Mouse (Mus musculus): ENCODE measurements around the gene Oca2.

Gene Oca2

DNA sequence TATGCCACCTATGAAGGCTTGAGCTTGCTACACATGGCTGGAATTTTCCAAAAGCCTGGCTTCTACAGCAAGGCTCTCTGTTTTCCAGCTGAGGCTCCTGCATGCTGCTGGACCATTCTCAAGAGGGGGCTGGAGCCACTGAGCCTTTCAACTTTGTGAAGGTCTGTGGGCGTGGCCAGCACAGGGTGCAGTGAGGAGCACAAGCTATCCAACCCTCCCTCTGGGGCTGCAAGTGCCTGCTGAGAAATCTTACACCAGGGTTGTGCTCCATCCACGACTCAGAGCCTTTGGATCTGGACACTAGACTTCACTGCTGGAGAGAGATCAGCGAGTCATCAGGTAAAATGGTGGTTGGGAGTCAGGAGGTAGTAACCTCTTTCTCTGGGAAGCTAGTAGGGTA is at the start of gene Oca2:
Oca2 (plus strand) TSS at position 218 of the 400 bp plus-strand sequence.
- no peak for DNase-seq (ENCODE audit: low read depth, low spot score)

DNA sequence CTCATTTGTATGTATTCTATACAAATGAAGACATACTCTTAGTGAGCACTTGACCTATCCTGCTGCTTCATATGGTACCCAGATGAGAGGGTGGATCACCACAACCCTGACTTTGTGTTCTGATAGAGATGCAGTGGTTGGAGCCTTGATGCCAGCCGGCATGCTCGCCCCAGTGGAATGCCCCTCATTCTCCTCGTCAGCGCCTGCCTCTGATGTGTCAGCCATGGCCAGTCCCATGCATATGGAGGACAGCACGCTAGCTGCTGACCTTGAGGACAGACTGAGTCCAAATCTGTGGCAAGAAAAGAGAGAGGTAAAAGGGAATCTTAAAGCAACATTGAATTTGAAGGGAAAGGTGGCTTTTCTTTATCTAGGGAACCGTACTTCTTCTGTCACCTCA is 48.5 kb upstream of the Oca2 start:
- no peak for DNase-seq (ENCODE audit: low read depth, low spot score)

DNA sequence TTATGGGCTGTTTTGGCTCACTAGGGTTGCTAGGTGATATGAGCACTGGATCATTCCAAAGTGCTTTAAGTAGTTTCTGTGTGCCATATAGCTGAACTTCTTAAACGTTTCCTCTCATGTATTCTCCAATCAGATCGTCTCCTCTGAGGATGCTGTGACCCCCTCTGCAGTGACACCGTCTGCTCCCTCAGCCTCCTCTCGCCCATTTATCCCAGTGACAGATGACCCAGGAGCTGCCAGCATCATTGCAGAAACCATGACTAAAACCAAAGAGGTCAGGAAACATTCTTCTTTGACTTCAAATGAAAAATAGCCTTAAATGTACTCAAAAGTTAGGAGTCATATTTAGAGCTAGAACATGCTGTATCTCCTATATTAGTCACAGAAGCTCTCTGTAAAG is 47.9 kb upstream of the Oca2 start:
- no peak for DNase-seq (ENCODE audit: low read depth, low spot score)

DNA sequence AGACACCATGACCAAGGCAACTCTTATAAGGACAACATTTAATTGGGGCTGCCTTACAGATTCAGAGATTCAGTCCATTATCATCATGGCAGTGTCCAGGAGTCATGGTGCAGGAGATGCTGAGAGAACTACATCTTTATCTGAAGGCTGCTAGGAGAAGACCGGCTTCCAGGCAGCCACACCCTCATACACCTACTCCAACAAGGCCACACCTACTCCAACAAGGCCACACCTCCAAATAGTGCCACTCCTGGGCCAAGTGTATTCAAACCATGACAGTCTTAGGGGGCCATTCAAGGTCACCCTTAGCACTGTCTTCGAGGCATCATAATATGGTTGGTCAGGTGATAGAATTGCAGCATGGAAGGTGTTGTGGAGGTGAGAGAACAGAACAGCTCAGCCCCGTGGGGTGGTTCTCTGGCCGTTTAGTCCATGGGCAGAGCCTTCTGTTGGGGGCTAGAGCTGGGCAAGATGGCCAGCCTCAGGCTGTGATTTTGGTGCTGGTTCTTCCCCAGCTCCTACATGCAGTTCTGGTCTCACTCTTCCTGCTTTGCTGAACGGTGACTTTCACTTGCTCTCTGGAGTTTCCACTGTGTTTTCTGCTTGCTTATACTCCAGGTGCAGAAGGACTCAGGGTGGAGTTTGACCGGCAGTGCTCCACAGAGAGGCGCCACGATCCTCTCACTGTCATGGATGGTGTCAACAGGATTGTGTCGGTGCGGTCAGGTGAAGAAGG is 37.9 kb upstream of the Oca2 start:
- DNase-seq (ENCODE audit: low read depth, low spot score): no peak

DNA sequence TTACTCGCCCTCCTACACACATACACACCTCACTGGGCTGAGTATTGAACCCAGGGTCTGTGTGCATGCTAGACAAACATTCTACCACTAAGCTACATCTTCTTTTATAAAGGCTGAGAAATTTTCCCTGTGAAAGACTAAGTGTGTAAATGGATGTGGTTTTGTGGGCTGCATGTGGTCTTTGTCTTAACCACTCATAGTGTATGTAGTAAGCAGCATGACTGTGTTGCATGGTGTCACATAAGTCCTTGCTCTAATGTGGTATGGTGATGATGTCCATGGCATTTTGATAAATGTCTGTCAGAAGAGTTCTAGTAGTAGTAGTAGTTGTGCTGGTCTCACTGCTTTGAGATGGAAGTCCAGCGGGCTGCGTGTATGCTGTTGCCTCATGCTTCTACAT is 36.7 kb upstream of the Oca2 start:
- DNase-seq (ENCODE audit: low read depth, low spot score): no peak

DNA sequence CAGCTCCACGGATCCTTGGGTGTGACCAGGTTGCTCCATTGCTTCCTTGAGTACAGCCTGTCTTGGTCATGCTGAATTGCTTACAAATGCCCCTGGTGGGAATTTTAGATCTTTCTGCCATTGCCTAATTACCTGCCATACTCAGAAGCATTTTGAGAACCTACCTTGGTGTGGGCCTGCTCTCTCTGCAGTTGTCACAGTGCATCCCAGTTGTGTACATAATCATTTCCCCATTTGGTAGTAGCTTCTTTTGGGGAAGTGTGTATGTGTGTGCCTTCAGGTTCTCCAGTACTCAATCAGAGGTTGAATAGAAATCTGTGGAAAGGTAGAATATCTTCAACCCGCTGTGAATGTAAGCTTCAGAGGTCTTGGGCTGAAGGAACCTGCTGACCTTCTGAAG is 36.3 kb upstream of the Oca2 start:
- DNase-seq (ENCODE audit: low read depth, low spot score): no peak

DNA sequence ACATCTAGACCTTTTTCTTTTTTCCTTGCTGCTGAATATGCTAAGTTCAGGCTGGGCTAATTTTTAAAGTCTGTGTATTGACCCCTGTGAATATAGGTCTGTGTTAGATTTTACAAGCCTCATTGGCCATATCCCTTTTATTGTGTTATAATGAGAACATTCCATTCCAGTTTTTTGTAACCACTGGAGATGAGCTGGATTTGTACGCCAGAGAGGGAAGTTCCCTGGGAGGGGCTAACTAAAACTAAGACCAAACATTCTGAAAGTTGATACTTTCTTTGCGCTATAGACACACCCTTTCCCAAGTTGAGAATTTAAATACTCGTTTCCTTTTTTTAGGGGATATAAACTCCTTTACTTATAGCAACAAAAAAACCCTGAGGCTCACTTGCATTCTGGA is 34.7 kb upstream of the Oca2 start:
- DNase-seq (ENCODE audit: low read depth, low spot score): no peak

DNA sequence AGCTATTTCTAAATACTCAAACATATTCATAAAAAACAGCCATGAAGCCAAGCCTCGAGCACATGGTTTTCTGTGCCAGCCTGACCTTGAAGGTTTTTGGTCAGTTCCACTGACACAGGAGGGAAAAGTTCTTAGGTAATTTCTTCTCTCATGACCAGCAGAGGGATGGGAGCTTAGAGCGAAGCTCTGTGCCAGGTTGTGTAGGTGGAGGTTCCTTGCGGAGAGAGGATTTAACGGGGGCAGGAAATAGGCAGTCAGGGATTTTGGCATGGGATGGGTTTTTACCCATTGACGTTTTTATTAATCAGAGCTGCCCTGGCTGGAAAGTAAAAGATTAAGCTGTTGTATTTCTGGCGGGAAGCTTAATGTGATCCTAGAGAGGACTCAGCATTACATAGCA is 18.7 kb upstream of the Oca2 start:
- DNase-seq (ENCODE audit: low read depth, low spot score): no peak

DNA sequence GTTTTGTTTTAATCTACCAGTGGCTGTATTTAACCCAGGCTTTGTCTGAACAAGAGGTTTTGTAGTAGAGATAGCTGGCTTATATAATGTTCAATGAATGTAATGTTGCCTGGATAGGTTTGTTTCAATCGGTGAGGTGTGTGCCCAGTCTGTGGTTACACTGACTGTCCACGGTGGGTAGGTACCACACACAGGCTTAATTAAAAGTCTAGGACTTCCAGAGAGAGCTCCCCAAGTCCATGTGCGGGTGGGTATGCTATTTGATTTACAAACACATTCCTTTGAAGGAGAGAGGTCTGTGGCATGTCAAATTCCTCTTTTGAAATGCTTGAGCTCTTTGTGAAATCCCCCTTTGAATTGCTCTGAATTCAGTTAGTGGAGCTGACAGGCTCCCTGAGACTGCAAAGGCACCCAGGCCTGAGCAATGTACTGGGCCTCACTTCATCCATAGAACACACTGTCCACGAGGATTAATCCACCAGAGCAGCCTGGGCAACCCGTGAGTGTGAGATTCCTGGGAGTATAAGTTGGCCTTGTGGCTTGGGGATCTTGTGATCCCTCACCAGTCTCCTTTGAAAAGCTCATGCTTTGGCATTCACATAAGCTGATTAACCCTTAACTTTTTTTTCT is 3.7 kb upstream of the Oca2 start:
- DNase-seq (ENCODE audit: low read depth, low spot score): no peak

DNA sequence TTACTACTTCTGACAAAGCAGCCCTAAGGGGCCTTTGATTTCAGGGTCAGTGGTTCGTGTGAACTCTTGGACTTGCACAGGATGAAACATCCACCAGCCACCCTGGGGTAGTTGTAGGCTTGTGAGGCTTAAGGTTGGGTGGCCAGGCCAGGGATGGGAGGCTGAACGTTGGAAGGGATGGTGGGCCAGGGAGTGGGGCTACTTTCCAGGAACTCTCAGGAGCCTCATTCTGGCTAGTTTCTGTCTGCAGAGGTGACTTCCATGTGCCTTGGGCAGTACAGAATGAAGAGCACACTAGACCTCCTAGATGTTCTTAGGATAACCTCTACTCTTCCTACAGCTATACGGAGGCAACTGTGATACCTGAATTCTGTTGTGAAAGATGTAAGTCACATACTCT is 2.9 kb upstream of the Oca2 start:
- no peak for DNase-seq (ENCODE audit: low read depth, low spot score)

DNA sequence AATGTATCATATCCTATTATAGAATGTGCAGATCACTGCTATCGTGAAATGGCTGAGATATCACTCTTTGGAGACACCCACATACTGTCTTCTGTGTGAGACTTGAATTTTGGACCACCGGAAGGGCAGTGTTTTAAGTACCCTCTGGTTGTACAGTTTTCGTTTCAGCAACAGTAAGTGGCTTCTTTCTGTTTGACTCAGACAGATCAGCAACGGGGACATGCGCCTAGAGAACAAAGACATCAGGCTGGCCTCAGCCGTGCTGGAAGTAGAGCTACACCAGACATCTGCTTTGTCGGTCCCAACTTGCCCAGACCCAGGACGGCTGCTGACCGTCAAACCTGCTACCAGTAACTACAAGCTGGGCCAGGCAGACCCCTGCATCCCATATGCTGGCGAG is 15.0 kb downstream of the Oca2 start:
- no peak for DNase-seq (ENCODE audit: low read depth, low spot score)

DNA sequence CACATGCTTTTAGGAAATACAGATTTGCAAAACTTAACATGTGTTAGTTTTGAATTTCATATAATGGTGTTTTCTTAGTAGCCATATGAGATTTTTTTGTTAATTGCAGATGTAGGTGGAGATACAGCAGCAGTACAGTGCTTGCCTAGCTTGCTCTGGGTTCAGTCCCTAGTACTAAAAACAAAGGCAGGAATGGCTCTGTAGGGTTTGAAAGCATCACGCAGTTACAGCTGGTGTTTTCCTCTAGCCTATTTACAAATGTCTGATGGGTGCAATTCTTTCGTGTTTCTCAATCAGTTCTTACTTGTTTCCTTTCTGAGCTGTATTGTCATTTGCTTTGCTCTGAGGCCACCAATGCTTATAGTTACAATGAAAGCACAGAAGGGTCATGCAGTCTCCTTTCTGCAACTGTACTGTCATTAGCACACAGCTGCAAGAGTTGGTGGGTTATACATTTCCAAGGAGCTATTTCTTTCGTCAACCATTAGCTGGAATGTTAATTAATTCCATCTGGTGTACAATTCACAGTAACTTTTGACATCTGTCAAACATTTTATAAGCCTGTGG is 18.4 kb downstream of the Oca2 start:
- DNase-seq (ENCODE audit: low read depth, low spot score): no peak

DNA sequence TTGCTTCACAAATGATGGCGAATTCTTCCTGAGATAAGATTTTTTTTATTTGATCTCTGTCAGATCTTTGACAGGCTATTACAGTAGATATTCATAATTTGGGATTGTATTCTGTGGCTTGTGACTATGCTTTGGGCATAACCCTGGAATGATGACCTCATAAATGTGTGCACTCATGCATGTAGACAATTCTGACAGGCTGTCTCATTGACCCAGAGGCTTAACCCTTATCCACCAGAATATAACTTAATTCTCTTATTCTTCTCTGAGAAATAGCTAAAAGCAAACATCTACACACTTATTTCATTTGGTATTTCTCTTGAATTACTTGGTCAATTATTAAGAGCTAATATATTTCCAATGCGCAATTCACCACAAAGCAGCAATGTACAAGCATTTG is 37.9 kb downstream of the Oca2 start:
- DNase-seq (ENCODE audit: low read depth, low spot score): no peak

DNA sequence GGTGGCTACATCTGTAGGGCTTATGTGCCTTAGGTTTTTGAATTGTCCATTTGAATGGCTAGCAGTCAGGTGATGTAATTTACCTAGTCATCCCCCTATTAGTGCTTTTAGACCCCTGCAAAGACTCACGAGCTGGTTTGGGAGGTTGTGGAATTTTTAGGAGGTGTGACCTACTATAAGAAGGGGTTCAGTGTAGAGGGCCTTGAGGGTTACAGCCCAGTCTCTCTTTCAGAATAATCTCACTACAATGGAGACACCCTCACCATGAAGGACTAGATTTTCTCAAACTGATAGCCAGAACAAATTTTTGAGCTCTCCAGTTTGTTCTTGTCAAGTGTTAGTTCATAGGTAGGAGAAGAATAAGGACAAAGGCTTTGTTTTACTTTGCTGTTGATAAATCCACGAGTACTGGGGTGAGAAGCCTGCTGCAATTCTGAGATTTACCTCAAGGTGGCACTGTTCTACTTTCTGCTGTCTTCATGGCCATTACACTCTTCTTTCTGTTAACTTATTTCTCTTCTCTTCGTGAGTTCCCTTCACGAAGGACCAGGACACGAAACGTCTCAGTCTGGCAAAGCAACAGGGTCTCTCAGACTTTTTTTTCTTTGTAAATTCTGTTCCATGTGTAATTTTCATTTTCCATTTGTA is 52.0 kb downstream of the Oca2 start:
- DNase-seq (ENCODE audit: low read depth, low spot score): no peak

DNA sequence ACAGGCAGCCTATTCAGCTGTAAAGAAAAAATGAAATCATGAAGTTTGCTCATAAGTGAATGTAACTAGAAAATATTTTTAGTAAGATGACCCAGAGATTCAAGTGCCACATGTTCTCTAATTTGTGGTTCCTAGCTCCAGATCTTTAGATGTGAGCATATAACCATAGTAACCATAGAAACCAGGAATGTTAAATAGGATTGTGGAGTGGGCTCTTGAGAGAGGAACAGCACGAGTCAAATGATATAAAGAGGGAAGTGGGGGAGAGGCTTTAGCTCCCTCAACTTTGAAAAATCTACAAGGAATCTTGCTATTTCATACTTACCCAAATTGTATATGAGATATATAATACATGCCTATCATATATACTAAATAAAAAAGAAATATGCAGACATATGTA is 64.8 kb downstream of the Oca2 start:
- DNase-seq (ENCODE audit: low read depth, low spot score): no peak

DNA sequence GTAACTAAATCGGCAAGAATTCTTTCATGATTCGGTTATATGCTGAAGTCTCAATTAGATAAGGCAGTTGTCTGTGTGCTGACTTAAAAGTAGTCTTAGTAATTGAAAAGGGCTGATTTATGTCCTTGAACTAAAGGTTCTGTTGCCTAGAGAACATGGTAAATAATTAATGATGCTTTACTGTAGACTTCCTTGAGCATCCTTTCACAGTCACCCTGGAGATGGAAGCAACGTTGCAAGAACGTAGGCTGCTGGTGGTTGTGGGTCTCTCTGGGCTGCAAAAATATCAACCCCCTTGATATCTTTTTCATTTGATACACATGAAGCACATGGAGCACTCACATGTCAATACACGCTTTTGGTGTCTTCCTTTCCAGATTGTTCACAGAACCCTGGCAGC is 74.8 kb downstream of the Oca2 start:
- DNase-seq (ENCODE audit: low read depth, low spot score): no peak

DNA sequence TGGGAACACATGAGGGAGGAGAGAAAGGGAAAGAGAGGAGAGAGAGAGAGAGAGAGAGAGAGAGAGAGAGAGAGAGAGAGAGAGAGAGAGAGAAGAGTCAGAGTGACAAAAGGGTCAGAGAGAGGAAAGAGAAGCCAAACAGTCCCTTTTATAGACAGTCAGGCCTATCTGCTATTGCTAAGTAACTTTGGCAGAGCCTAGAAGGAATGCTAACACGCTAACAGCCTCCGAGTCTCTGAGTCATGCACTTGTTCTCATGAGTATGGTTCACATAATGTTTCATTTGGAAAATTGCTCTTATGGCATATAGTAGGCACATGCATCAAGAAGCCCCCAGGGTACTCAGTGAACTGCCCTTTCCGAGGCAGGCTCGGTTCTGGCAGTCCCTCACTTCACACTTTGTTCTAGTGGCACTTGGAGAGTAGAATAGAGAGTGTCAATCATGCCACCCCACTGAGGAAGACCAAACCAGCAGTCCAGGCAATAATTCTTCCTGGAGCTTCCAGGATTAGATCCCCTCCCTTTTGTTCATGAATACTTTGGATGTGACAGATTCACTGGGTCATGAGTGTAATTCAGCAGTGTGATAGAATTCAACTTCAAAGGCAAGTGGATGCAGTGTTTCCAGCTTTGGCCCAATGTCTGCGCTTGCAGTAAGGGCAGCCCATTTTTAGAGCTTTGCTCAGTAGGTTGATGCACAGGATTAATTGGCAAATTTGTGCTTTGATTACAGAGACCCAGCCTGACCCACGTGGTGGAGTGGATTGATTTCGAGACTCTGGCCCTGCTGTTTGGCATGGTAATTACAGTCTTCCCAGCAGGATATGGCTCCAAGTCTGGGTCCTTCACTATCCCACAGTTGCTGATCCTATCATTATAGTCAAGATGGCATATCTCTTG is 76.3 kb downstream of the Oca2 start:
- no peak for DNase-seq (ENCODE audit: low read depth, low spot score)

DNA sequence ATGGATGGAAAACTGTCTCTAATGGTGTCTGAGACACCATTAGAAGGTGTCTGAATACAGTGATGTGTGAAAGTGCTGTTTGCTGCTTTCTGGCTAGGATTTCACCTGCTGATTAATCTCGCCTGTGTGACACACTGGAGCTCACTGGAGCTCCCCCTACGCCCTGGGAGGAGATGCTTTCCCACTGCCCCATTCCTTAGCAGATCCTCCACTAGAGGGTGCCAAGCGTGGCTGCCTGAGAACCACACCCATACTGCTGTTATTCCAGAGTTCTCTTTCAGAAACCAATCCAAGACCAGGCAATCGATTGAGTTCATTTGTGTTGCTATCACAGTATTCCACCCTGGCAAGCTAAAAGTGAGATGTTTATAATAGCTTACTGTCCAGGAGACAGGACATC is 88.2 kb downstream of the Oca2 start:
- DNase-seq (ENCODE audit: low read depth, low spot score): peak; percentile 3

DNA sequence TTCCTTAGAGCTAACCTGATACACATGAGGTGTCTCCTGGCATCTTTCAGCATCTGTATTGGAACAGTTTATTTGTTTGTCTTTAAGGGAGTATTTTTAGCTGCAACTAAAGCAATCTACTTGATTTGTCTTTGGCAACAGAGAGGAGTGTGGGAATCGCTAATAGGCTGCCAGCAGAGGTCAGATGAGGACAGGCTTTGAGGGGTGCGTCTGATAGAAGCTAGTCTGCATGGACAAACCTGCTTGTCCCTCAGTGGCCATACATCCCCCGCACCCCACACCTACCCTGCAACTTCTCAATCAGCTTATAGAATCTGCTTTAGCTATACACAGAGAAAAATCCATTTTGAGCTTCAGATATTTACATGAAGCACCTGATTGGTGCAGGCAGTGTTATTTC is 109.0 kb downstream of the Oca2 start:
- no peak for DNase-seq (ENCODE audit: low read depth, low spot score)

DNA sequence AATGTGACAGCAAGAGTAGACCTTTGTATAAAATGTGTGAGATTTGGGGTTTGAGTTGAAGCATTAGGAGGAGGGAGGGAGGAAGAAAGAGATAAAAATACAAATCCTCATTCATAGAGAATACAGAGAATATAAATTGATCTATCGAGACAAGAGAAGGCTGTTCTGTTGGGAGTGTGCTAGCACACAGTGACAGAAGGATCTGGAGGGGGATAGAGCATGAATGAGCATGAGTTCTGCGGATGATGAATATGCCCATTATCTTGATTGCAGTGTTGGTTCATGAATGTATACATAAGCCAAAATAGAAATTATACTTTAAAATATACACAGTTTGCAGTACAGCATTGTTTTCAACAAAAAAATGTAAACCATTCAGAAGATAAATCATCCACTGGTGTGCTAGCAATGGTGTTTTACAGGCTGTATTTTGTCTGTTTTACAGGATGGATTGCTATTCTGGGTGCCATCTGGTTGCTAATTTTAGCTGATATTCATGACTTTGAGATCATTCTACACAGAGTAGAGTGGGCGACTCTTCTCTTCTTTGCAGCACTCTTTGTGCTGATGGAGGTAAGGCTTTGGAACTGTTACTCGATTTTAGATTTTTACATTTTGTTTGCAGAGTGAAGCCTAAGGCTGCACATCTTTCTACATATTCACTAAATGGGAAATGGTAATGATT is 117.2 kb downstream of the Oca2 start:
- no peak for DNase-seq (ENCODE audit: low read depth, low spot score)

DNA sequence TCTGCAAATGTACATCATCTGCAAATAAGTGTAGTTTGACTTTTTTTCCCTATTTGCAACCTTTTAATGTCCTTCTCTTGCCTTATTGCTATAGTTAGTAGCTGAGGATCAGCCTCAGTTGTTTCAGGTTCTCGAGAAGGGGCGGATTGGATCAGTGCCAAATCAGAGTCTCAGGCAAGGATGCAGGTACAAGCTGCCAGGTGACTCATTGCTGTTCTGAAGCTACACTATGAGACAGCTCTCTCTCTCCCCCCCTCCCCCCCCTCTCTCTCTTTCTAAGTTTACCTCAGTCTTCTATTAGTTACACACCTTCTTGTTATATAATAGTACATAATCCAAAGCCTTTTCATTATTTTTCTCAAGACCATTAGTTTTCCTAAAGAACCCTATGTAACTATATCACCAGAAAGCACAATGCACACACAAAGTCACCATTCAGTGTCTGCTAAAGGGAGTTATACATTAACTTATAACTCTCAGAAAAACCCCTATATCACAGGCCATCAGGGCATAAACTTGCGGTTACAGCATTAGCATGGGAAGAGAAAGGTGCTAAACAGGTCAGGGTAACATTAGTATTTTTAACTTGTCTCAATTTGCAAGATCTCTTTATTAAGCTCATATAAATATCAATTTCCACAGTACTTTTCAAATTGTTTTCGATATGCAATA is 142.3 kb downstream of the Oca2 start:
- DNase-seq (ENCODE audit: low read depth, low spot score): no peak
